Comparison of ENCODE assay signal across 8 mouse cellular contexts in genomic region chr13:71375909-71376606, GRCm38 (mm10).
A peak's percentile ranks its signal among the peaks of the same experiment; 100 is the strongest.
DNase-seq lines count a peak whose midpoint lies in the region; ATAC-seq and TF ChIP-seq lines count a peak whose summit lies in the region.

No protein-coding gene starts in this region.

- intact Hi-C loops in heart, postnatal 10 days (cut with DNase I) = no loop called here

- no peak overlapping the region for H3K4me2 ChIP-seq in stomach, embryonic 14.5 days (replicated peaks; ENCODE audit: low read depth, low read length)
- H3K4me2 ChIP-seq in stomach, postnatal 0 days (replicated peaks; ENCODE audit: low read depth) = no peak overlapping the region

- H3K27me3 ChIP-seq in stomach, embryonic 14.5 days (ENCODE audit: control insufficient read depth, insufficient read depth, low read length) = no peaks in the 10 kb centered on the region
- no peaks in the 10 kb centered on the region for H3K27me3 ChIP-seq in stomach, postnatal 0 days (ENCODE audit: control insufficient read depth, insufficient read depth, low read length)

- no peak overlapping the region for H3K4me3 ChIP-seq in stomach, embryonic 14.5 days (ENCODE audit: low read depth, low read length)
- H3K4me3 ChIP-seq in stomach, postnatal 0 days (ENCODE audit: low read depth, low read length) = no peak overlapping the region

- TF ChIP-seq CTCF in stomach, postnatal 0 days (IDR thresholded peaks at IDR 0.05; ENCODE audit: low read depth) = no peak

- WGBS in stomach, embryonic 14.5 days = 39% methylated on average over 9 of the region's 9 CpGs
- 30% methylated on average over 9 of the region's 9 CpGs for WGBS in stomach, postnatal 0 days

- H3K9me3 ChIP-seq in stomach, embryonic 14.5 days (ENCODE audit: control insufficient read depth, low read depth, low read length) = no peaks in the 10 kb centered on the region
- H3K9me3 ChIP-seq in stomach, postnatal 0 days (ENCODE audit: control insufficient read depth, low read length) = no peaks in the 10 kb centered on the region

- peak overlapping the region; percentile 15; the same call in 1 of the 2 replicates for H3K27ac ChIP-seq in stomach, embryonic 14.5 days (ENCODE audit: low read length)
- H3K27ac ChIP-seq in stomach, postnatal 0 days (replicated peaks) = no peak overlapping the region

- TF ChIP-seq EP300 in stomach, postnatal 0 days (optimal IDR thresholded peaks at IDR 0.05) = no peak

- no peak for ATAC-seq in cerebellum, adult (ENCODE audit: insufficient number of reproducible peaks, low FRiP score, low TSS enrichment)
- ATAC-seq in stomach, embryonic 14.5 days (ENCODE audit: insufficient number of reproducible peaks, insufficient read depth, low FRiP score, low read depth) = peak; percentile 56; the same call in 1 of the 2 replicates
- no peak for ATAC-seq in stomach, postnatal 0 days (ENCODE audit: low FRiP score, low TSS enrichment)
- ATAC-seq in megakaryocyte-erythroid progenitor cell, adult 5-6 weeks (replicated peaks; ENCODE audit: low FRiP score, low TSS enrichment, poor library complexity, severe bottlenecking) = no peak

- DNase-seq in cerebellum, postnatal 14 days = peak; percentile 12 to 13
- no peak for DNase-seq in stomach, postnatal 0 days (ENCODE audit: low spot score)
- peak; percentile 69 to 72 for DNase-seq in heart, postnatal 10 days
- peak; percentile 84 for DNase-seq in lung, postnatal 10 days
- no peak for DNase-seq in T-cell, adult 2 months (ENCODE audit: low spot score)

- peaks cover 23% of the 10 kb centered on the region for H3K4me1 ChIP-seq in stomach, embryonic 14.5 days (ENCODE audit: control insufficient read depth, insufficient read depth, low read length)
- H3K4me1 ChIP-seq in stomach, postnatal 0 days (replicated peaks; ENCODE audit: control insufficient read depth, insufficient read depth) = no peaks in the 10 kb centered on the region; the same call in 1 of the 2 replicates

- H3K9ac ChIP-seq in stomach, embryonic 14.5 days (replicated peaks; ENCODE audit: low read depth, low read length) = no peak overlapping the region
- no peak overlapping the region for H3K9ac ChIP-seq in stomach, postnatal 0 days (ENCODE audit: low read length)

- no peaks in the 10 kb centered on the region for H3K36me3 ChIP-seq in stomach, embryonic 14.5 days (ENCODE audit: control insufficient read depth, insufficient read depth, low read length)
- H3K36me3 ChIP-seq in stomach, postnatal 0 days (ENCODE audit: control insufficient read depth, insufficient read depth, low read length) = no peaks in the 10 kb centered on the region

Comparison
In these comparisons a context has a peak if more than half of its experiments do, and no peak if none do; other contexts are left out.
1. DNase-seq: peak in cerebellum, postnatal 14 days (2 of 2), heart, postnatal 10 days (2 of 2) and lung, postnatal 10 days (single experiment); none in stomach, postnatal 0 days (single experiment) and T-cell, adult 2 months (single experiment).